Mouse (Mus musculus) cerebellum, adult 11 months (tissue): ENCODE results near the gene Cope.

Experiments used
- DNase-seq: peaks from one replicate; pipeline ENCODE4 v3.0.0; 2022

The Cope gene

GRCm38 (mm10) chr8:70302358-70302890, at the start of gene Cope, which contains the start of gene Ddx49:
Gene Cope, plus strand, starts transcription at chr8:70302518.
Gene Ddx49, minus strand, starts transcription at chr8:70302489.
- DNase-seq: peak; percentile 90

- no peak for DNase-seq
These were observed 47.7 kb upstream of the Cope start for GRCm38 (mm10) chr8:70254628-70255027.

- DNase-seq: peak; percentile 47
These were observed 44.9 kb upstream of the Cope start for GRCm38 (mm10) chr8:70257456-70257855.

GRCm38 (mm10) chr8:70258600-70258999, 43.7 kb upstream of the Cope start:
- DNase-seq: no peak

- no peak for DNase-seq
These were observed 43.3 kb upstream of the Cope start for GRCm38 (mm10) chr8:70259043-70259442.

GRCm38 (mm10) chr8:70267674-70268073, 34.6 kb upstream of the Cope start:
- no peak for DNase-seq

GRCm38 (mm10) chr8:70268311-70268710, 34.0 kb upstream of the Cope start:
- no peak for DNase-seq

- DNase-seq: no peak
These were observed 33.3 kb upstream of the Cope start for GRCm38 (mm10) chr8:70268799-70269565.

- DNase-seq: no peak
These were observed 29.4 kb upstream of the Cope start for GRCm38 (mm10) chr8:70272949-70273348.

- no peak for DNase-seq
These were observed 28.0 kb upstream of the Cope start for GRCm38 (mm10) chr8:70274350-70274749.

GRCm38 (mm10) chr8:70276476-70276875, 25.8 kb upstream of the Cope start:
- no peak for DNase-seq

- no peak for DNase-seq
These were observed 24.1 kb upstream of the Cope start for GRCm38 (mm10) chr8:70278175-70278574.

GRCm38 (mm10) chr8:70279266-70279665, 23.1 kb upstream of the Cope start:
- DNase-seq: no peak

GRCm38 (mm10) chr8:70281001-70281400, 21.3 kb upstream of the Cope start:
- no peak for DNase-seq

GRCm38 (mm10) chr8:70282603-70283135, 19.6 kb upstream of the Cope start, which contains the start of gene Homer3:
Gene Homer3, plus strand, starts transcription at chr8:70282827.
- peak; percentile 44 for DNase-seq

- DNase-seq: no peak
These were observed 18.9 kb upstream of the Cope start for GRCm38 (mm10) chr8:70283136-70284077.

- DNase-seq: no peak
These were observed 17.9 kb upstream of the Cope start for GRCm38 (mm10) chr8:70284421-70284820.

GRCm38 (mm10) chr8:70285304-70285703, 17.0 kb upstream of the Cope start:
- DNase-seq: no peak

- no peak for DNase-seq
These were observed 15.6 kb upstream of the Cope start for GRCm38 (mm10) chr8:70286737-70287136.

GRCm38 (mm10) chr8:70293988-70294405, 8.3 kb upstream of the Cope start:
- DNase-seq: no peak

- no peak for DNase-seq
These were observed 1.4 kb upstream of the Cope start for GRCm38 (mm10) chr8:70300881-70301280.

- DNase-seq: no peak
These were observed 583 bp downstream of the Cope start for GRCm38 (mm10) chr8:70302901-70303300.

GRCm38 (mm10) chr8:70309311-70309710, 7.0 kb downstream of the Cope start:
- no peak for DNase-seq
